Mouse (Mus musculus) large intestine, adult 2 months (tissue): ENCODE measurements at regions not wholly inside any gene's neighbourhood (a gene's known extent, or its start where the extent isn't known, plus 50 kb on each side); places are given as distances from the start of the nearest gene placed in this dataset.

Experiments
- DNase-seq: peaks from one replicate; pipeline ENCODE4 v3.0.0-alpha.2; 2012; ENCODE audit warnings: low read depth, low spot score
- WGBS: fragments of 180-500 bp; shearing (Covaris S2); methylation state at CpG from one replicate; pipeline ENCODE4 v1.1.7; 2018; 5-methylcytosine and 5-hydroxymethylcytosine counted together

DNA sequence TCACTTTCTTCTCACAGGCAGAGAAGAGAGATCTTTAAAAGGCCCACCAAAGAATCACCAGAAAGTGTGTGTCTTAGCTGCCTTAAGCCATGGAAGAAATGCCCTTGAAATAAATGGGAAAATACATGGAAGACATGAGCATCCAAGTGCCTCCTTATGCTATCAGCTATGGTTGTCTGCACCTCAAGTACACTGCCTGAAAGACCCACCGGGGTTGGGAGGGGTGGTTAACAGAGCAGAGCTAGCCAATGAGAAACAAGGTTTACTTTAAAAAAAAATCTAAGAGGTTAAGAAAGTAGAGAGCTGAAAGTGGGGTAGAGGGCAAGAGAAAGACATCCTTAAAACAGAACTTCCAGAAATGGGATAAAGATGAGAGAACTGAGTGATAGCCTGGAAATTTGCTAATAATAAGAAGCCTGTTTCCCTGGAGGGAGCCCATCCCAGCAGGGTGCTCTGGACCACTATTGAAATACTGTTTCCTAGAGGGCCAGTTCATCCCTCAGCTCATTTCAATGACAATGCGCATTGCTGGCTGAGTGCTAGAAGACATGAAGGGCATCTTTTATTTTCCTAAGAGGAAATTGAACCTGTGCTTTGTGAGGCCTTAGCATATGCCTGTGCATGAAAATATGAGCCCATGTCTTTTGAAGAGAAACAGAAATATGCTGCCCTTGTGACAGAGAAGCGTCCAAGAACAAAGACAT, 262.9 kb upstream of the Nt5e start:
- DNase-seq, result no peak
- 63% methylated on average over 3 of the region's 3 CpGs for WGBS

GRCm38 (mm10) chr9:88065057-88065456, 261.9 kb upstream of the Nt5e start:
- WGBS, result 38% methylated on average over 4 of the region's 4 CpGs
- no peak for DNase-seq

GRCm38 (mm10) chr9:88065777-88066176, 261.2 kb upstream of the Nt5e start:
- 73% methylated on average over 7 of the region's 7 CpGs for WGBS
- DNase-seq, result no peak

DNA sequence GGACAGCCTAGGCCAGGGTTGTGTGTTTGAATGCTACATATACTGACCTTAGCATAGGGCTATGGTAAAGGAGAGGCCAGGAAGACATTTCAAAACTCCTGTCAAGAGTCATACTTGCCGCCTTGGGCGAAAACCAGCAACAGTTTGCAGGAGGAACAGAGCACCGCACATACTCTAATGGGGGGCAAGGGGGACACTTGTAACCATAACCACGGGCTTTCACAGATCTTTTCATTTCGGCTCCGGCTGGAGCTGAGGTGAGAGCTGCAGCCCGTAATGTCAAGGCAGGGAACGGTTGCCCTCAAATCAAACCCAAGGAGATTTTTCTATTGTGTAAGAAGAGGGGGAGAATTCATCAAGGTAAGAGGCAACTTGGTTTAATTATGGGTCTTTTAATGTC, 258.7 kb upstream of the Nt5e start:
- no peak for DNase-seq
- 95% methylated on average over 8 of the region's 8 CpGs for WGBS

DNA sequence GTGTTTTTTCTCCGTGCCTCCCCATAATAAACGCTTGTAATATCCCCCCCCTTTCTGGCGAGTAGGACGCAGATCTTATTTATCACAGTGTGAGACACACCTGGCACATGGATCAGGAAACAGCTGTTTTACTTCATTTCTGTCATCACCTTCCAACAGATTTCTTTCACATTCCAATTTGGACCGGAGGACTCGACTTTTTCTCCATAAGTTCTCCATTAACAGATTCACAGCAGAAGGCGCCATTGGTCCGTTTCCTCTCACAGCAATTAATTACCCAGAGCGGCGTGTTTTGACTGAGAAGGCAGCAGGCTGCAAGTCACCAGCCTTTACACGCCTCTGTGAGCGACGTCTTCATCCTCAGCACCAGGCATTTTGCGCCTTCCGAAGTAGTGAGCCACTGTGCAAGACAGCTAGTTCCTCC, 258.1 kb upstream of the Nt5e start:
- WGBS, result 69% methylated on average over 15 of the region's 15 CpGs
- no peak for DNase-seq

DNA sequence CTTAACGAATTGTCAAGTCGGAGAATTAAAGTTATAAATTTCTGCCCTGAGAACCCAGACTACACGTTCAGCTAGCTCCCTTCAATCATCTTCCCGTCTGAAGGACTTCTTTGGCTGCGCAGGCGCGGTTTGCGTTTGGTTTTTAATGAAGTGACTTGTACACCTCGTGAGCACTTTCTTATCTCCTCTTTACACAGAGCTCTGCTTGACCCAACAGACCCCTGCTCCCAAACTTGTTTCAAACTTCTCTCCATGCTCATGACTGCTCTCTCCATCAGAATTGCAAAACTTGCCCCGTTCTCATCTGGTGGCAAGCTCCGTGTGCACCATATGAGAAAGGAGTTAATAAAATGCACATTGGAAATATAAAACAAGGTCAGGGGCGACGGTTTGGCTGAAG, 257.2 kb upstream of the Nt5e start:
- 83% methylated on average over 13 of the region's 13 CpGs for WGBS
- DNase-seq, result no peak

DNA sequence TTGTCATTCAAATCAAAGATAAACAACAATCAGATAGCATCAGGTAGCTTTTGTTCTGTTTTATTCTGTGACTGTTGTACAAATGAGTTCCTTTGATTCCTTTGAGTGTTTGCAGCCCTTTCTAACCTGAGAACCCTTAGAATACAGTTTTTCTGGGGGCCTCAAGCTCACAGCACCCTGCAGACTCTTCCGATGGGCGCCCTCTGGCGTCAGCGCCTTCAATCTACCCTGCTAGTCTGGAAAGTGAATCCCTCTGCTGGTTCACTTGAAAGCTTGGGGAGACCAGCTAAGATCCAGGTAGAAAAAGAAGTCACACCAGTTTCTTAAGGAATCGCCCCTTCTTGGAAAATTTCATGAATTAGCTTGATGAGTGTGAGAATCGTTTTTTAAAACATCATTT, 253.8 kb upstream of the Nt5e start:
- WGBS, result 13% methylated on average over 6 of the region's 6 CpGs
- DNase-seq, result no peak

- 66% methylated on average over 7 of the region's 7 CpGs for WGBS
- DNase-seq, result no peak
These were observed 253.4 kb upstream of the Nt5e start for GRCm38 (mm10) chr9:88073579-88073978.

- WGBS, result 28% methylated on average over 5 of the region's 5 CpGs
- DNase-seq, result no peak
These were observed 244.0 kb upstream of the Nt5e start for GRCm38 (mm10) chr9:88082931-88083479.

DNA sequence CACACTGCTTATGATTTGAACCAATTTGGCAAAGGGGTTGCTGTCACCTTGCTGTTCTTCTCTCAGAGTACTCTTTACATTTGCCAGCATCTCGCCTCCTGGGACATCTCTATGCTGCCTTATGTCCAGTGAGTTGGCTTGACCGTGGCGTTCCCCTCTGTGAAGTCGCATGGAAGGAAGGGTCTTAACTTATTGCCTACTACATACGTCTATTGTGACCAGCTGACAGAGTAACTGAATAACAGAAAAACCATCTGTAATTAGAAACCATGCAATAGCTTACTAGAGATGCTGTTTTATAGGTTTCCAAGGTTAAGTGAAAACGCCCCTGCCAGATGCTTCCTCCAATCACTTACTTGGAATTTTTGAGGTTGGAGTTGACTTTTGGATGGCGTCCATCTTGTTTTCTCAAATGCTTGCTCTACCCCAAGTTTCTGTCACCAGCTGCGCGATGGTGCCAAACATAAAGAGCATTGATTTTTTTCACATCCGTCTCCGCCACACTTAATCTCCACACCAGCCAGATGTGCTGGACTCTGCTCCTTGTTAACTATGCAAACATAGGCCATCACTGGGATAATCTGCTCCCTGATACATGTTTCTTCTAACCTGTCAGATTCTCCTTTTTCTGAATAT, 241.7 kb upstream of the Nt5e start:
- DNase-seq, result no peak
- 90% methylated on average over 11 of the region's 11 CpGs for WGBS

DNA sequence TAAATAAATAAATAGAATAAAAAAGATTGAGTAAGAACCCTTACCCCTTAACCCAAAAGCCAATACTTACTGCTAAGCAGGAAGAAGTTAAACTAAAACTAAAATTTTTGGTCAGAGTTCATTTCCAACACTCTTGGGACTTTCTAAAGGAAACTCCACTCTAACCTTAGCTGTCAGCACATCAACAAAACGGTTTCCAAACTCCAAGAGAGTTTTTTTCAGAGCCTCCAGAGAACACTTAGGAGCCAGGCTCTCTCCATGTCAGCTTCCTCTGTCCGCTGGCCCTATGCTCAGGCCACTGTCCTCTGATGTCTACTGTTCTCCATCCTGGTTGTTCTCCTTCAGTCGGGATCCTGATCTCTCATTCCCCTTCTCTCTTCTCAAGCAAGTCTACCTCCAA, 241.1 kb upstream of the Nt5e start:
- DNase-seq, result no peak
- 56% methylated on average over 3 of the region's 3 CpGs for WGBS

GRCm38 (mm10) chr9:88091781-88092527, 235.0 kb upstream of the Nt5e start:
- DNase-seq, result no peak
- 55% methylated on average over 8 of the region's 8 CpGs for WGBS

DNA sequence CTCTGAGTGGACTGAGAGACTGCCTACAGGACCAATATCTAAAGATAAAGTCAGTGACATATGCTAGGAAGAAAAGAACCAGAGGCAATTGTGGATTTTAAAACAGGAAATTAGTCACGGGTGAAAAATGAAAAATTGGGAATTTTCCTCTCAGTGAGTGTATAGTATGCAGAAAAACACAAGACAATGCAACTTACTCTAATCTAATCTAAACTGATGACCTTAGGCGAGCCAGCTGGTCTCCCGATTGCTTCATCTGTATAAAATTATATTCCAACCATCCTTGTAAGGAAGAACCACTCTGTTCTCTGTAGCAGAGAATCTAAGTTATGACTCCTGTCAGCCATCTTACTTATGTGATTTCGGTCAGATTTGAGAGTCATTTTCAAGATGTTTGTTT, 234.4 kb upstream of the Nt5e start:
- WGBS, result 67% methylated on average over 4 of the region's 4 CpGs

GRCm38 (mm10) chr9:88113094-88113493, 213.9 kb upstream of the Nt5e start:
- no peak for DNase-seq

More for the DNA sequence above, 234.4 kb upstream of the Nt5e start:
- DNase-seq, result no peak

GRCm38 (mm10) chr9:88120536-88120935, 206.5 kb upstream of the Nt5e start:
- WGBS, result 66% methylated on average over 5 of the region's 5 CpGs

More at GRCm38 (mm10) chr9:88113094-88113493, 213.9 kb upstream of the Nt5e start:
- WGBS, result 45% methylated on average over 1 of the region's 1 CpGs

DNA sequence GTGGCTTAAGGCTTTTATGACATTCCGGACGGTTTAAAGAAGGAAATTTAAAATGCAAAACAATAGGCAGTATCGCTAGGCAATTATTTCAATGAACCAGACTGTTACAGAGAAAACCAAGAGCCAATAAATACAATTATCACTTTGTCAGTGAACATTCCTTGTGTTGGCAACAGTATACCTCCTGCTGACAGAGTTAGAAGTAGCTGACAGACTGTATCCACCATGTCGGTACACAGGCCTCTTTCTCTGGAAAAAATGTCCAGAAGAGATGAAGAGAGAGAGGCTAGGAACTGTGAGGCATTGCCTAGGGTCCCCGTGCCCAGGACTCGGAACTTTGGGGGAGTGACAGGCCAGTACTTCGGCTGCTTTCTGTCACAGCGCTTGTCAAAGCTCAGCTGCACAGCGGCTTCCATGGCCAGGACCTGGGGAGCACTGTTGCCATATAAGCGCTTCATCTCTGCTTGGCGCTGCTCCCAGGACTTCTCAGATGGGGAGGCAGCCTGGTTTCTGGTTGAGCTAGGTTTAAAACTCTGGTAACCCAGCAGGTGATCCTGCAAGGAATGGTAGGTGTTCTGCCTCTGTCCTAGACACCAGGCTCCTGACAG, 205.9 kb upstream of the Nt5e start:
- DNase-seq, result no peak
- WGBS, result 84% methylated on average over 11 of the region's 11 CpGs

More at GRCm38 (mm10) chr9:88120536-88120935, 206.5 kb upstream of the Nt5e start:
- no peak for DNase-seq

DNA sequence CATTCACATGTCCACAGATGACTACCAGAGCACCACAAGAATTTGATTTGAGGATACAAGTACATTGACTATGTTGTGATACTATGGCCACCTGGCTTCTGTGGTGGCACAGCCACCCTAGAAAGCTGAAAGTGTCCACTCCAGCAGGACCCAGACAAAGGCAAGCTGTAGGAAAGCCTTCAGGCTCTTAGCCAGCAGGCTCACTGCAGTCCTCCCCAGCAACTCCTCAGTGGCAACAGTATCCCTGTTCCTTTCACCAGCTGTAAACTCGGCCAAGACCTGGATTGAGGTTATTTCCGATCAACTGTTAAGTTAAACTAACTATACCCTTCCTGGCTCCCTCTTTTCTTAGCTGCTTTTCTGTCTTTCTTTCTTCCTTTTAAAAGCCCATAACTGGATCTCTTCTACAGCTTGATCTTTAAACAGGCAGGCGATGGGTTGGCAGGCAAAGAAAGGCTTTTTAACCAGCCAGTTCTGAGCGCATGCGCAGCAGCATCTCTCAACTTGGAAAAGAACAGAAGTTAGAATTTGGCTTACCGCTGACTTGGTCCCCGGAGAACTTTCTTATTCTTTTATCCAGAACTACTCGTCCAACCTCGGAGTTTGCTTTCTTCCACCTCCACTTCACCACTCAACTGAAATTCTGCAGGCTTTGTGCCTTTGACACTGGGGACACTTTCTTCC, 202.5 kb upstream of the Nt5e start:
- no peak for DNase-seq
- 74% methylated on average over 9 of the region's 9 CpGs for WGBS

DNA sequence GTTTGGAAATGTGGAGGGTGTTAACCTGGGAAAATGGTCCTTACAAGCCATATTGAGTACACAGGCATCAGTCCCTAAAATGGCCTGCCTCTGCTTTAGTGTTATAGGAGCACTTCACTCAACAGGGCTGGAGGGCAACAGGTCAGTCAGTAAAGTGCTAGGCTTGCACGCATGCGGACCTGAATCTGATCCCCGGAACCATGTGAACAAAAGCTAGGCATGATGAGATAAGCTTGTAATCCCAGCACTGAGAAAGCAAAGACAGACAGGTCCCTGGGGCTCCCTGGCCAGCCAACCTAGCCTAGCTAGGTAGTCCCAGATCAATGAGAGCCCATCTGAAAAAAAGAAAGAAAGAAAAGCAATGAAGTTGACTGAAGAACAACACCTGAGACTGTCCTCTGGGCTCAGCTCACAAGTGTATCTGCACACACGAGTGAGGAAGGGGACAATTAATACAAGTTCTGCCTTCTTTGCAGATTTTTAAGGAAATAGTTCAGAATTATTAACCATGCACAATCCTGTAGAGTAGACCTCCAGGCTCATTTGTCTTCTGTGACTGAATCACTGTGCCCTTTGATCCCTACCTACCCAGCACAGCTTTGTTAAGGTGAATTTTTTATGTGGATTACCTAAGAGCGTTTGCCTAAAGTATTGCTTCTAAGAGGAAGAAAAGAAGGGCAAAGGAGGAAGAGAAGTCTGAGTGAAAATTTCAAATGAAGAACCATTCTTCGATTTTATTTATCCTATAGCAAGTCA, 163.8 kb upstream of the Nt5e start:
- 56% methylated on average over 6 of the region's 6 CpGs for WGBS
- DNase-seq, result no peak
